Mouse (Mus musculus) forebrain, embryonic 13.5 days (tissue): ENCODE data around the gene Tff3. TPM values are rescaled to one million over a fixed set of nuclear protein-coding genes. Genes with fewer than 3 reads are reported as not detected.

Experiments
- ATAC-seq: fragments of 200-750 bp; cut with Nextera tagmentation; 2 replicates; pipeline ENCODE4 v1.8.0; 2017
- H3K27ac ChIP-seq: fragments of 300-500 bp; sonication (generic); 2 replicates; pipeline ENCODE4 v1.5.1; 2015; ENCODE audit warnings: inconsistent platforms, mild to moderate bottlenecking, moderate library complexity
- H3K27me3 ChIP-seq: fragments of 300-500 bp; sonication (generic); 2 replicates; pipeline ENCODE4 v1.6.1; 2015; ENCODE audit warnings: mild to moderate bottlenecking, inconsistent platforms
- H3K36me3 ChIP-seq: fragments of 300-500 bp; sonication (generic); 2 replicates; pipeline ENCODE4 v1.6.1; 2015; ENCODE audit warnings: mild to moderate bottlenecking, inconsistent platforms; ENCODE audit not compliant: poor library complexity, severe bottlenecking
- H3K4me1 ChIP-seq: fragments of 300-500 bp; sonication (generic); 2 replicates; pipeline ENCODE4 v1.6.1; 2015; ENCODE audit warnings: inconsistent platforms
- H3K4me2 ChIP-seq: fragments of 300-500 bp; sonication (generic); 2 replicates; pipeline ENCODE4 v1.6.1; 2015; ENCODE audit warnings: inconsistent platforms, mild to moderate bottlenecking, moderate library complexity
- H3K4me3 ChIP-seq: fragments of 300-500 bp; sonication (generic); 2 replicates; pipeline ENCODE4 v1.5.1; 2015; ENCODE audit warnings: mild to moderate bottlenecking, inconsistent platforms
- H3K9ac ChIP-seq: fragments of 300-500 bp; sonication (generic); 2 replicates; pipeline ENCODE4 v1.6.1; 2015; ENCODE audit warnings: mild to moderate bottlenecking, inconsistent platforms
- H3K9me3 ChIP-seq: fragments of 300-500 bp; sonication (generic); replicated peaks from 2 replicates; pipeline ENCODE4 v1.6.1; 2016; ENCODE audit warnings: inconsistent platforms
- WGBS: fragments of 180-500 bp; shearing (Covaris S2); methylation state at CpG from one replicate; pipeline ENCODE4 v1.1.7; 2015; 5-methylcytosine and 5-hydroxymethylcytosine counted together
- polyA plus RNA-seq: library from polyadenylated mRNA; unstranded; fragments of >200 nt; fragmentation: Nextera tagmentation; extraction: Ambion mirVana; gene quantifications from 2 replicates; pipeline ENCODE4 v1.2.1, GENCODE M21; 2015

Tff3 gene
- polyA plus RNA-seq, 1 experiment from 2014 or later = 0.52 TPM

DNA sequence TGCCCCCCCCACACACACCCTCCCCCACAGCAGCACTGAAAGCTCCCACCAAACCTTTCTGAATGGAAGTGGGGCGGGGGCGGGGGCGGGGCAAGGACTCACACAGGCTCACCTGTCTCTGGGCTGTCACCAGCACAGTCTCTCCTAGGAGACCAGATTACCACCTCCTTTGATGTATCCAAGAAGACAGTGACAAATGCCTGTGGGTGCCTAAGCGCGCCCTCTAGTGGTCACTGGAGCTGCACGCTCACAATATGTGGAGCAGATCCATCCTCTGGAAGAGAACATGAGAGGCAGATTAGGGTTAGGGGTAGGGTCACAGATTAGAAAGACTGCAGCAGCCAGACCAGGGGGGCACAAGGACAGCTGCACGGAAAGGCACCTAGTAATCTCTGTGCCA is 10.0 kb downstream of the Tff3 start:
- peak; percentile 53 for ATAC-seq
- Histone ChIP-seq H3K4me2 (no peak overlapping the region), H3K4me3 (no peak overlapping the region), H3K27ac (no peak overlapping the region), H3K9me3 (peaks cover 11% of the 10 kb centered on the region; the same call in 1 of the 2 replicates), H3K27me3 (no peaks in the 10 kb centered on the region), H3K9ac (no peak overlapping the region), H3K36me3 (peaks cover 21% of the 10 kb centered on the region; the same call in 1 of the 2 replicates), H3K4me1 (no peaks in the 10 kb centered on the region)
- WGBS = 3% methylated on average over 7 of the region's 7 CpGs

DNA sequence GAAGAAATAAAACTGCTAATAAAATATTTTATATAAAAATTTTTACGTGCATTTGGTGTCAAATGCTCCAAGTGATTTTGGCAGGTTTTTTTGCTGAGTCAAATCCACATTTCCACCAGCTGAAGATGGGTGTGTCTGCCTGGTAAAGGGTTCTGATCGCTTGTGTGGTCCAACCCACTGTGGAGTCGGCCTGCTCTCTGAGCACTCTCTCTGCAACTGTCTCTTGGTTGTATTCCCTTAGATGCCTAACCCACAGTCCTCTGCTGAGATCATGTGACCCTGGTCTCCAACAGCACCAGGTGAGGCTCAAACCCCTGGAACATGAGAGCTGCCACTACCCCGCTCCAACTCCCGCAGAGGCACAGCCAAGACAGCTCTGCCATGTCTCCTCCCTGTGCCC is 11.5 kb downstream of the Tff3 start:
- 87% methylated on average over 5 of the region's 5 CpGs for WGBS
- H3K4me1 ChIP-seq = peaks cover 11% of the 10 kb centered on the region
- no peak for ATAC-seq
- no peak overlapping the region for H3K27ac ChIP-seq
- H3K9me3 ChIP-seq = 0 out of 2 replicates have a peak, but pooled peaks cover 1% of the 10 kb centered on the region
- peaks cover 28% of the 10 kb centered on the region for H3K36me3 ChIP-seq
- no peak overlapping the region for H3K4me3 ChIP-seq
- H3K9ac ChIP-seq = no peak overlapping the region
- no peak overlapping the region for H3K4me2 ChIP-seq
- H3K27me3 ChIP-seq = no peaks in the 10 kb centered on the region

DNA sequence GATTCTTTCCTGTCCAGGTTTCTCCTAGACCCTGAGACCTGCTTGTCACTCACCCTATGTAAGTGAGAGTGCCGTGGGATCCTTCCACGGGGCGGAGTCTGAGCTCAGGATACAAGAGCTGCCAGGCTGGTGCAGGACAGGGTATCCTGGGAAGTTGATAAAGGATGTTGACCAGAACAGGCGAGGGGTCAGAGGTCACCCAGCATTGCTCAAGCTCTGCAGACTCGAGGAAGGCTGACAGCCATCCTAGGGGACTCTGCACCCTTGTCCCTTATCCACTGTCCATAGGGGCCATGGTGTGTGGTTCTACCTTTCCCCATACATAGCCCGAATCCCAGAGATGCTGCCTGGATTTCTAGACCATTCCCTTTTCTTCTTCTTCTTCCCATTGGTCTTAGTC is 13.4 kb downstream of the Tff3 start:
- Histone ChIP-seq H3K9ac (no peak overlapping the region), H3K27me3 (no peaks in the 10 kb centered on the region), H3K36me3 (peaks cover 47% of the 10 kb centered on the region), H3K4me1 (peaks cover 13% of the 10 kb centered on the region), H3K4me2 (no peak overlapping the region), H3K4me3 (no peak overlapping the region), H3K9me3 (no peaks in the 10 kb centered on the region), H3K27ac (no peak overlapping the region)
- 86% methylated on average over 6 of the region's 6 CpGs for WGBS
- ATAC-seq = no peak

DNA sequence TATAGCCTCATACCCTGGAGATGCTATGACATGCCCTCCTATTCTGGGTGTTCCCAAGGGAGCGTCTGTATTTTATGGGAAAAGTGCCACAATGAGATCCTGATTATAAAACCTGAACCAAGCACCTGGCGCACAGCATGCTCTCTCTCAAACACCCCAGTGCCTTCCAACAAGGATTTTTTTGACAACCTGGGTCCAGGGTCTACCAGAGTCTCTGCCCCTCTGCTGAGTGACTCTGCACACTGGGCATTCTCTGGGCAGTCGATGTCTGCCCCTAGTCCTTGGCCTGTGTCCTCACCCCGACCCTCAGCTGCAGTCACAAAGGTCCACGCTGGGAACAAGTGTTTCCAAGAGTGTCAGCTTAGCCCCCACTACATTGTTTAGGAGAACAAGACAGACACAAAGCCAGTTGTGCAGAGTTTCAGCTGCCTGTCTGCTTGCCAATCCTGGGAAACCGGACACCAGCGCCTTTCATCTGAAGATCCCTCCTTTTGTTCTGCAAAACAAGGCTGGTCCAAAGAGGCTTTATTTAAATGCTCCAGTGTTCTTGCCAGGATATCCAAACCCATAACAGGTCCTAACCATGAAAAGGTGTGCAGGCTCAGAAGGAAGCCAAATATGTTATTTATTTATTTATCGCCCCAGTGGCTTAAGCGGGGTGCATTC is 16.1 kb downstream of the Tff3 start:
- Histone ChIP-seq H3K4me1 (peaks cover 13% of the 10 kb centered on the region), H3K4me3 (no peak overlapping the region), H3K9me3 (no peaks in the 10 kb centered on the region), H3K36me3 (peaks cover 72% of the 10 kb centered on the region), H3K27me3 (no peaks in the 10 kb centered on the region), H3K9ac (no peak overlapping the region; the same call in 1 of the 2 replicates), H3K4me2 (no peak overlapping the region), H3K27ac (peak overlapping the region; percentile 48; the same call in 1 of the 2 replicates)
- WGBS = 19% methylated on average over 9 of the region's 9 CpGs
- no peak for ATAC-seq

DNA sequence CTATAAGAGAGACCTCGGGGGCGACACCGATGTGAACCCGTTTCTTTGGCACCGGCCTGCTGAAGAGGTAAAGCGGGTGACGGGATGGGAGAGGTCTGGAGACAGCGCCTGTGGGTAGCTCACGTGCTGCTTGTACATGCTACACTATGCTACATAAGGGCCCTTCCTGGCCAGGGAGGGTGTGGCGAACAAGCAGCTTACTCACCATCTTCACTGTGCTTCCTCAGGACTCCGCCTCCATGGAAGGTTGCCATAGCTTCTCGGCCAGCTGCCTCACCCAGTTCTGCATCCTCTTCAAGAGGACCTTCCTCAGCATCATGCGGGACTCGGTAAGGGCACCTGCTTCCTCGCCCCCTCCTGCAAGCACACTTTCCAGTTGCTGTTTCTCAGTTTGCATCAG is 21.1 kb downstream of the Tff3 start:
- H3K9ac ChIP-seq = no peak overlapping the region
- no peaks in the 10 kb centered on the region for H3K9me3 ChIP-seq
- no peak overlapping the region for H3K27ac ChIP-seq
- H3K4me1 ChIP-seq = peaks cover 6% of the 10 kb centered on the region
- no peak overlapping the region for H3K4me2 ChIP-seq
- ATAC-seq = no peak
- H3K27me3 ChIP-seq = no peaks in the 10 kb centered on the region
- WGBS = 91% methylated on average over 15 of the region's 15 CpGs
- H3K4me3 ChIP-seq = no peak overlapping the region
- peaks cover 69% of the 10 kb centered on the region for H3K36me3 ChIP-seq

DNA sequence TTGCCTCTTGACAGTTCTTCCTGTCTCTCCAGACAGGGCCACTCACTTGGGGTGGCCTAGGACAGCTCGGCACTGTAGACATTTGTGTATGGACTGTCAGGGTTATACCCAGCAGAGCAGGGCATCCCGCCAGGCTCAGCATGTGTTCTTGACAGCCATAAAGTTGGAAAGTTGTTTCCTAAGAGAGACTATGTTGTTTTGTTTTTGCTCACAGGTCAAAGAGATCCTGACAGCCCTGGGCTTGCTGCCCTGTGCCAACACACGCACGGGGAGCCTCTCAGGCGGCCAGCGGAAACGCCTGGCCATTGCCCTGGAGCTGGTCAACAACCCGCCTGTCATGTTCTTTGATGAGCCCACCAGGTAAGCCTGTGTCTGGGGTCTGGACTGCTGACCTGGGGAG is 25.6 kb downstream of the Tff3 start:
- no peak for ATAC-seq
- Histone ChIP-seq H3K27me3 (no peaks in the 10 kb centered on the region), H3K4me2 (no peak overlapping the region), H3K9ac (no peak overlapping the region), H3K4me3 (no peak overlapping the region), H3K4me1 (no peaks in the 10 kb centered on the region; the same call in 1 of the 2 replicates), H3K9me3 (no peaks in the 10 kb centered on the region), H3K27ac (no peak overlapping the region), H3K36me3 (peaks cover 44% of the 10 kb centered on the region)
- 84% methylated on average over 8 of the region's 8 CpGs for WGBS

DNA sequence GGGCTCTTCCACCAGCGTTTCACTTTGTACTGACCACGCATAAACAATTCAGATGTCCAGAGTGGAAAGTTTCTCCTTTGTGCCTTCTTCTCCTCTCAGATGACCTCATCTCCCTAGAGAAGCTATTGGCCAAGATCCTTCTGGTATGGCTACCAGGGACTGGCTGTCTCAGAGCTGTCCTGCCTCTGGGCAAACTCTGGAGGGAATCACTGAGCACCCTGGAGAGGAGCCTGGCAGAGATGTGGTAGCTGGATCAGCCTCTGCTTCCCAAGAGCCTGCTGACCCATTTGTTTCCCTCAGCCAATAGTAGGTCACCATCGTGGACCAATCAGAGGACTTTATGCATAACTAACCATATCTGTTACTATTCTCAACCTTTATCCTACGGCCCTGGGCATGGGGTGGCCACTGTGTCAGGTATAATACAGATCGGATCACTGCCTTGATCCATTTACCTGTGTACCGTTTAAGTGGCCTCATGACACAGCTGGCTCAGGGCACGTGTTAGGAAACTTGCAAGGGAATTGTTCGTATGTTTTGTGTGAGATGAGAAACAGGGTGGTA is 26.4 kb downstream of the Tff3 start:
- H3K4me3 ChIP-seq = no peak overlapping the region
- ATAC-seq = no peak
- no peaks in the 10 kb centered on the region for H3K27me3 ChIP-seq
- no peaks in the 10 kb centered on the region; the same call in 1 of the 2 replicates for H3K4me1 ChIP-seq
- peaks cover 37% of the 10 kb centered on the region for H3K36me3 ChIP-seq
- H3K9ac ChIP-seq = no peak overlapping the region
- H3K4me2 ChIP-seq = no peak overlapping the region
- 88% methylated on average over 8 of the region's 8 CpGs for WGBS
- H3K9me3 ChIP-seq = no peaks in the 10 kb centered on the region
- no peak overlapping the region for H3K27ac ChIP-seq

DNA sequence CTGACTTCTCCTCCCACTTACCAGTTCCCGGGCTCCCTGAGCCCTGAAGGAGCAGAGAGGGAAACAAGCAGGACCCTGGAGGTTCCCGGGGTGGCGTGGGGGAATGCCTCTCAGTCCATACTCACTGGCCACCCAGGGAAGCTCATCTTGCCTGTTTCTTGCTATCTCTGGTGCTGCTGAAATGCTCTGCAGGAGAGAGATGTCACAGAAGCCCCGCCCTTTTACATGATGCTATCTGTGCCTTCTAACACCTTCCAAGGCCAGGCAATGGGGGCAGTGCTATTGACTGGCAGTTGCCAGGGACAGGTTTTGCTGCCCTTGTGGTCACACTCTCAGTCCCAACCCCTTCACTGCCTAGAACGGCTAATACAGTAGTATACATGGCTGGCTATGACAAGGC is 30.7 kb downstream of the Tff3 start:
- H3K27me3 ChIP-seq = no peaks in the 10 kb centered on the region
- WGBS = 92% methylated on average over 5 of the region's 5 CpGs
- H3K4me2 ChIP-seq = no peak overlapping the region
- H3K9me3 ChIP-seq = no peaks in the 10 kb centered on the region
- no peak overlapping the region for H3K27ac ChIP-seq
- peaks cover 45% of the 10 kb centered on the region for H3K36me3 ChIP-seq
- H3K9ac ChIP-seq = no peak overlapping the region
- no peak for ATAC-seq
- H3K4me3 ChIP-seq = no peak overlapping the region
- peaks cover 11% of the 10 kb centered on the region; the same call in 1 of the 2 replicates for H3K4me1 ChIP-seq

DNA sequence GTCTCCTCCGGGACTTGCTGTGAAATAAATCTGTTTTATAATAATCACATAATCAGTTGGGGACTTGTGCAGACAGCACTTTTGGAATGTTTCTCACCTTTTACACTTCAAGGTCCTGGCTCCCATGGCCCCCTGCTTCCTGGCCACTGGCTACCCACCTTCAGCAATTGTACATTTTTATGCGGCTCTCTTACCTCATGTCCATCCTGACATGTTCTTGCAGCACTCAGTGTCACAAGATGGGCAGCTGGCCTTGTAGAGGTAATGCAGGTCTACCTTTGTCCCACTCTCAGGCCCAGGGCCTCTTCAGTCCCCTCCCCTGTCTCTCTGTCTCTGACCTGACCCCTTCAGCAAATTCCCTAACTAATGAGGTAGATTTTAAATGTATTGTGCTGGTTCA is 32.6 kb downstream of the Tff3 start:
- H3K4me3 ChIP-seq = no peak overlapping the region
- H3K4me2 ChIP-seq = no peak overlapping the region
- WGBS = 92% methylated on average over 2 of the region's 2 CpGs
- peaks cover 42% of the 10 kb centered on the region for H3K36me3 ChIP-seq
- peaks cover 11% of the 10 kb centered on the region; the same call in 1 of the 2 replicates for H3K4me1 ChIP-seq
- no peak overlapping the region for H3K27ac ChIP-seq
- H3K9ac ChIP-seq = no peak overlapping the region
- no peaks in the 10 kb centered on the region for H3K27me3 ChIP-seq
- no peak for ATAC-seq
- 0 out of 2 replicates have a peak, but pooled peaks cover 4% of the 10 kb centered on the region for H3K9me3 ChIP-seq

DNA sequence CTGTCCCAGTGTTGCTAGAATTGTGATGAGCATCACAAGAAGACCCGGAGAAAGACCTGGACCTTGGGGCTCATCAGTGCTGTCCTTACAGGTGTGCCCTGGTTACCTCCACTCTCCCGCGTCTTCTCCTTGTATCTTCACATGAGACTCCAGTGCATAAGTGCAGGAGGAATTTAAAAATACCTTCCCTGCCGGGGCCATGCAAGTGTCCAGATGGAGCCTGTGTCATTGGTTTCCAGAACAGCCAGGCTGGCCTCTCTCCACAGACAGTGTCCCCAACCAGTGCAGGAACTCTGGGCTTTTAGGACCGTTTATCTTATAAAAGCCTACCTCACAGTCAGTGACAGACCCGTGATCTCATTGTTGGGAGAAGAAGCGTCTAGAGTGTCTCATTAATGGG is 33.9 kb downstream of the Tff3 start:
- H3K4me1 ChIP-seq = peaks cover 21% of the 10 kb centered on the region
- WGBS = 82% methylated on average over 7 of the region's 7 CpGs
- H3K4me3 ChIP-seq = no peak overlapping the region
- peaks cover 42% of the 10 kb centered on the region for H3K36me3 ChIP-seq
- no peaks in the 10 kb centered on the region for H3K27me3 ChIP-seq
- H3K9ac ChIP-seq = no peak overlapping the region
- 0 out of 2 replicates have a peak, but pooled peaks cover 4% of the 10 kb centered on the region for H3K9me3 ChIP-seq
- H3K4me2 ChIP-seq = no peak overlapping the region
- H3K27ac ChIP-seq = no peak overlapping the region
- ATAC-seq = no peak

DNA sequence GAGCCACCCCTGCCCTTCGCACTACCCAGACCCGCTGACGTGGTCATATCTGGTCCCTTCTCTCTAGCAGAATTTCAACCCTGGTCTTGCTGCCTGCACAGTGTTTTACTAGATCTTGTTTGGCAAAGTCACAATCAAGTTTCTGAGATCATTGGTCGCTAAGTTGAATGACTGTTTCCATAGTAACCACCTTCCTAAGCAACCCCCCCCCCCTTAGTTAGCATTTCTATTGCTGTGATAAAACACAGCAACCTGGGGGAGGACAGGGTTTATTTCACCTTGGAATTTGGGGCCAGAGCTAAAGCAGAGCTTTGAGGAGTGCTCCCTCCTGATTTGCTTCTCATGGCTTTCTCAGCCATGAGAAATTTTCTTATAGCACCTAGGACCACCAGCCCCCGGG is 34.7 kb downstream of the Tff3 start:
- no peaks in the 10 kb centered on the region for H3K27me3 ChIP-seq
- H3K9me3 ChIP-seq = 0 out of 2 replicates have a peak, but pooled peaks cover 4% of the 10 kb centered on the region
- no peak overlapping the region for H3K27ac ChIP-seq
- ATAC-seq = no peak
- peaks cover 29% of the 10 kb centered on the region for H3K4me1 ChIP-seq
- H3K4me3 ChIP-seq = no peak overlapping the region
- no peak overlapping the region for H3K4me2 ChIP-seq
- peaks cover 39% of the 10 kb centered on the region for H3K36me3 ChIP-seq
- 56% methylated on average over 5 of the region's 5 CpGs for WGBS
- H3K9ac ChIP-seq = no peak overlapping the region

DNA sequence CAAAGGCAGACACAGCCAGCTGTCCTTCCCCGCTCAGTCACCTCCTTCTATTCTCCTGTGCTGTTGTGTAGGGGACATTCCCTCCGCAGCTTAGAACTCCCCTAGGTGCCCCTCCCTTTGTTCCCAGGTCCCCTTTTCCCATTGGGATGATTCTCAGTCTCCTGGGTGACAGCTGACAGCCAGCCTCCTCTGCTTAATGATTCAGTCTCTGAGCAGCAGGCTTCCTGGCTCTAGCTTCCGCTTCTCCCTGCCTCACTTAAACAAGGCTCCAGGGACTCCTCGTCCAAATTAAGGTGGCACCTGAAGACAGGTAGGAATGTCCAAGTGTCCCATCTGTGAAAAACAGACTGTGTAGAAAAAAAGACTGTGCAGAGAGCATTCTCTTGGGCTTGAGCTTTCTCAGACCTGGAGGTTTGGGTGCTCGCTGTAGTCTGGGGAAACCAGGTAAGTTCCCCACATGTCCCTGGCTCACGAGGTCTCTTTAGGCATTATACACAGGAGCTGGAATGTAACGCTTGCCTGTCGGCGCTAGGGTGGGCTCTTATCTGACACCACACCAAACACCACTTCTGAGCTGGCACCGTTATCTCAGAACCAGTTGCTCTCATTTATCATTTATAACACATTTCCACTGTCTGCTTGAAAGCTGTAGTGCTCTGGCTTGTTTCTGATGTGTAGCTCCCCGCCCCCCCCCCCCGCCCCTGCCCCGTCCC is 38.3 kb downstream of the Tff3 start:
- WGBS = 49% methylated on average over 13 of the region's 13 CpGs
- Histone ChIP-seq H3K4me1 (peaks cover 49% of the 10 kb centered on the region), H3K27ac (peak overlapping the region; percentile 44), H3K36me3 (peaks cover 20% of the 10 kb centered on the region), H3K27me3 (no peaks in the 10 kb centered on the region), H3K9me3 (0 out of 2 replicates have a peak, but pooled peaks cover 4% of the 10 kb centered on the region), H3K4me2 (no peak overlapping the region), H3K4me3 (no peak overlapping the region), H3K9ac (0 out of 2 replicates have a peak overlapping the region, but pooled peaks have one; percentile 30)
- ATAC-seq = no peak
